In genomic region chr17:29464068-29464467, GRCm38 (mm10) we compare ENCODE assay signal across 10 mouse cellular contexts. TPM values are rescaled to one million over a fixed set of nuclear protein-coding genes. Genes with fewer than 3 reads are reported as not detected.
DNase-seq lines count a peak whose midpoint lies in the region; ATAC-seq and TF ChIP-seq lines count a peak whose summit lies in the region.
"Had no signal": no experiment of that assay in that cellular context is flagged by ENCODE, and none has a peak within 500 bp of the region (broad histone marks: within the 10 kb centered on the region; RNA-seq: fewer than 3 reads in every experiment).

No protein-coding gene starts in this region.

- no peaks in the 10 kb centered on the region for H3K27me3 ChIP-seq in heart, embryonic 15.5 days
- H3K27me3 ChIP-seq in hindbrain, postnatal 0 days (ENCODE audit: insufficient read depth, low read length): no peaks in the 10 kb centered on the region
- 0 out of 2 replicates have a peak, but pooled peaks cover 6% of the 10 kb centered on the region for H3K27me3 ChIP-seq in midbrain, embryonic 15.5 days (replicated peaks)

- H3K9ac ChIP-seq in heart, embryonic 15.5 days: peak overlapping the region; percentile 53
- 0 out of 2 replicates have a peak overlapping the region, but pooled peaks have one; percentile 13 for H3K9ac ChIP-seq in hindbrain, postnatal 0 days (replicated peaks; ENCODE audit: low read length)
- H3K9ac ChIP-seq in midbrain, embryonic 15.5 days: 0 out of 2 replicates have a peak overlapping the region, but pooled peaks have one; percentile 20

- peak overlapping the region; percentile 68 for H3K4me2 ChIP-seq in heart, embryonic 15.5 days
- H3K4me2 ChIP-seq in hindbrain, postnatal 0 days (ENCODE audit: low read depth, low read length): peak overlapping the region; percentile 54
- peak overlapping the region; percentile 49 for H3K4me2 ChIP-seq in midbrain, embryonic 15.5 days

- TF ChIP-seq CTCF in hindbrain, postnatal 0 days (IDR thresholded peaks at IDR 0.05; ENCODE audit: low read depth): no peak

- H3K27ac ChIP-seq in heart, embryonic 15.5 days: peak overlapping the region; percentile 94
- no peak overlapping the region for H3K27ac ChIP-seq in hindbrain, postnatal 0 days
- peak overlapping the region; percentile 38; the same call in 1 of the 2 replicates for H3K27ac ChIP-seq in midbrain, embryonic 15.5 days

- intact Hi-C loops in heart, postnatal 25 days (cut with DNase I): no loop called here

- no peaks in the 10 kb centered on the region for H3K36me3 ChIP-seq in heart, embryonic 15.5 days
- H3K36me3 ChIP-seq in hindbrain, postnatal 0 days (ENCODE audit: insufficient read depth, low read length): no peaks in the 10 kb centered on the region
- no peaks in the 10 kb centered on the region for H3K36me3 ChIP-seq in midbrain, embryonic 15.5 days (replicated peaks)

- no peaks in the 10 kb centered on the region for H3K9me3 ChIP-seq in heart, embryonic 15.5 days (replicated peaks)
- no peaks in the 10 kb centered on the region for H3K9me3 ChIP-seq in hindbrain, postnatal 0 days (ENCODE audit: low read length)
- no peaks in the 10 kb centered on the region for H3K9me3 ChIP-seq in midbrain, embryonic 15.5 days

- peak; percentile 63 for ATAC-seq in heart, embryonic 15.5 days (replicated peaks; ENCODE audit: insufficient number of reproducible peaks, insufficient read depth, low FRiP score, low read depth)
- no peak for ATAC-seq in hindbrain, postnatal 0 days
- ATAC-seq in midbrain, embryonic 15.5 days (replicated peaks): no peak

- peak overlapping the region; percentile 36 for H3K4me3 ChIP-seq in heart, embryonic 15.5 days
- H3K4me3 ChIP-seq in hindbrain, postnatal 0 days (ENCODE audit: low read length): peak overlapping the region; percentile 25
- peak overlapping the region; percentile 24; the same call in 1 of the 2 replicates for H3K4me3 ChIP-seq in midbrain, embryonic 15.5 days
- H3K4me3 ChIP-seq: erythroblast, embryonic 14.5 days; myocyte had no signal

- 8% methylated on average over 14 of the region's 14 CpGs for WGBS in heart, embryonic 15.5 days
- 3% methylated on average over 14 of the region's 14 CpGs for WGBS in hindbrain, postnatal 0 days
- WGBS in midbrain, embryonic 15.5 days: under 1% methylated on average over 13 of the region's 14 CpGs

- no peak for DNase-seq in heart, postnatal 25 days (ENCODE audit: low spot score)
- DNase-seq in embryo, embryonic 11 days: peak; percentile 92
- peak; percentile 28 for DNase-seq in hindbrain, postnatal 0 days (ENCODE audit: low spot score)
- DNase-seq in left cerebral cortex, adult 11 months (ENCODE audit: low spot score): no peak
- no peak for DNase-seq in spleen, postnatal 4 days (ENCODE audit: low spot score in 2 of 2)
- no peak for DNase-seq in urinary bladder, postnatal 25 days (ENCODE audit: low spot score)

- peaks cover 57% of the 10 kb centered on the region for H3K4me1 ChIP-seq in heart, embryonic 15.5 days (replicated peaks)
- peaks cover 26% of the 10 kb centered on the region for H3K4me1 ChIP-seq in hindbrain, postnatal 0 days (ENCODE audit: insufficient read depth, low read length)
- peaks cover 41% of the 10 kb centered on the region for H3K4me1 ChIP-seq in midbrain, embryonic 15.5 days

RNA-seq across cellular contexts. Expression of gene Pim1, which starts 26.5 kb away (rescaled TPM):
- polyA plus RNA-seq in heart, embryonic 15.5 days (2015; fragmentation: Nextera tagmentation; extraction: Ambion mirVana): 17.9 and 18.2 TPM in 2 replicates
- 10 to 100 TPM; 22.1 to 32.7 TPM for total RNA-seq in heart, postnatal 25 days (2021)
- total RNA-seq in hindbrain, postnatal 0 days (2014; rRNA removed): 15.4 and 18.9 TPM in 2 replicates
- polyA plus RNA-seq in hindbrain, postnatal 0 days (2015; fragmentation: Nextera tagmentation; extraction: Ambion mirVana): 14.6 and 16.8 TPM in 2 replicates
- 10.3 and 10.9 TPM in 2 replicates for polyA plus RNA-seq in midbrain, embryonic 15.5 days (2015; fragmentation: Nextera tagmentation; extraction: Ambion mirVana)

Comparison
In these comparisons a context has a peak if more than half of its experiments do, and no peak if none do; other contexts are left out.
1. DNase-seq: peak in embryo, embryonic 11 days (single experiment) and hindbrain, postnatal 0 days (single experiment); none in heart, postnatal 25 days (single experiment), left cerebral cortex, adult 11 months (single experiment), spleen, postnatal 4 days (0 of 2) and urinary bladder, postnatal 25 days (single experiment).
2. Peak in every context shown above with its lines, with median percentiles within 50 percentile points of each other: H3K4me2 ChIP-seq, H3K4me3 ChIP-seq and H3K9ac ChIP-seq.